Mouse (Mus musculus) limb, embryonic 15.5 days (tissue): ENCODE data around the gene Bcl7c. TPM values are rescaled to one million over a fixed set of nuclear protein-coding genes. Genes with fewer than 3 reads are reported as not detected.

Source experiments
- ATAC-seq: fragments of 200-750 bp; cut with Nextera tagmentation; 2 replicates; pipeline ENCODE4 v1.8.0; 2017; ENCODE audit warnings: low read depth, moderate TSS enrichment; ENCODE audit not compliant: insufficient number of reproducible peaks, low FRiP score, low TSS enrichment
- H3K27ac ChIP-seq: fragments of 300-500 bp; sonication (generic); 2 replicates; pipeline ENCODE4 v1.5.1; 2015; ENCODE audit warnings: moderate library complexity, mild to moderate bottlenecking, inconsistent platforms
- H3K27me3 ChIP-seq: fragments of 300-500 bp; sonication (generic); 2 replicates; pipeline ENCODE4 v1.6.1; 2015; ENCODE audit warnings: inconsistent platforms
- H3K36me3 ChIP-seq: fragments of 300-500 bp; sonication (generic); 2 replicates; pipeline ENCODE4 v1.6.1; 2015; ENCODE audit warnings: inconsistent platforms
- H3K4me1 ChIP-seq: fragments of 300-500 bp; sonication (generic); 2 replicates; pipeline ENCODE4 v1.6.1; 2015; ENCODE audit warnings: inconsistent platforms
- H3K4me2 ChIP-seq: fragments of 300-500 bp; sonication (generic); 2 replicates; pipeline ENCODE4 v1.6.1; 2015; ENCODE audit warnings: mild to moderate bottlenecking, inconsistent platforms
- H3K4me3 ChIP-seq: fragments of 300-500 bp; sonication (generic); 2 replicates; pipeline ENCODE4 v1.5.1; 2015; ENCODE audit warnings: mild to moderate bottlenecking, inconsistent platforms
- H3K9ac ChIP-seq: fragments of 300-500 bp; sonication (generic); 2 replicates; pipeline ENCODE4 v1.6.1; 2015; ENCODE audit warnings: inconsistent platforms
- H3K9me3 ChIP-seq: fragments of 300-500 bp; sonication (generic); 2 replicates; pipeline ENCODE4 v1.6.1; 2016; ENCODE audit warnings: inconsistent platforms
- WGBS: fragments of 180-500 bp; shearing (Covaris S2); methylation state at CpG from one replicate; pipeline ENCODE4 v1.1.7; 2015; 5-methylcytosine and 5-hydroxymethylcytosine counted together
- polyA plus RNA-seq: library from polyadenylated mRNA; unstranded; fragments of >200 nt; fragmentation: Nextera tagmentation; extraction: Ambion mirVana; gene quantifications from 2 replicates; pipeline ENCODE4 v1.2.1, GENCODE M21; 2015

The Bcl7c gene
- polyA plus RNA-seq, 1 experiment from 2014 or later: 90.5 TPM

GRCm38 (mm10) chr7:127693290-127693689 lies 15.4 kb downstream of the Bcl7c start:
- Histone ChIP-seq H3K36me3 (peaks cover 13% of the 10 kb centered on the region), H3K4me1 (peaks cover 15% of the 10 kb centered on the region), H3K4me3 (no peak overlapping the region), H3K9me3 (no peaks in the 10 kb centered on the region), H3K9ac (no peak overlapping the region), H3K27me3 (no peaks in the 10 kb centered on the region), H3K4me2 (no peak overlapping the region), H3K27ac (no peak overlapping the region)
- no peak for ATAC-seq
- WGBS: 90% methylated on average over 8 of the region's 8 CpGs

- Histone ChIP-seq H3K9ac (no peak overlapping the region; the same call in 1 of the 2 replicates), H3K9me3 (no peaks in the 10 kb centered on the region), H3K27me3 (no peaks in the 10 kb centered on the region), H3K4me3 (peak overlapping the region; percentile 31), H3K27ac (peak overlapping the region; percentile 90), H3K36me3 (peaks cover 13% of the 10 kb centered on the region), H3K4me2 (peak overlapping the region; percentile 49), H3K4me1 (peaks cover 19% of the 10 kb centered on the region)
- WGBS: 5% methylated on average over 15 of the region's 15 CpGs
- peak; percentile 84 for ATAC-seq
These were observed 17.3 kb downstream of the Bcl7c start for GRCm38 (mm10) chr7:127691221-127691989.

GRCm38 (mm10) chr7:127689626-127690280 lies 19.0 kb downstream of the Bcl7c start:
- ATAC-seq: no peak
- Histone ChIP-seq H3K9me3 (no peaks in the 10 kb centered on the region), H3K27ac (no peak overlapping the region), H3K36me3 (peaks cover 9% of the 10 kb centered on the region), H3K9ac (no peak overlapping the region), H3K27me3 (no peaks in the 10 kb centered on the region), H3K4me3 (no peak overlapping the region), H3K4me1 (peaks cover 34% of the 10 kb centered on the region), H3K4me2 (no peak overlapping the region)
- 65% methylated on average over 9 of the region's 9 CpGs for WGBS

- Histone ChIP-seq H3K9me3 (no peaks in the 10 kb centered on the region), H3K4me3 (no peak overlapping the region), H3K27ac (peak overlapping the region; percentile 14; the same call in 1 of the 2 replicates), H3K27me3 (no peaks in the 10 kb centered on the region), H3K9ac (no peak overlapping the region), H3K4me1 (peaks cover 34% of the 10 kb centered on the region), H3K36me3 (peaks cover 10% of the 10 kb centered on the region), H3K4me2 (no peak overlapping the region)
- 79% methylated on average over 7 of the region's 7 CpGs for WGBS
- no peak for ATAC-seq
These were observed 19.8 kb downstream of the Bcl7c start for GRCm38 (mm10) chr7:127688935-127689334.

GRCm38 (mm10) chr7:127686740-127687449 lies 21.8 kb downstream of the Bcl7c start:
- Histone ChIP-seq H3K4me3 (no peak overlapping the region), H3K27ac (no peak overlapping the region), H3K9me3 (no peaks in the 10 kb centered on the region), H3K27me3 (no peaks in the 10 kb centered on the region), H3K36me3 (peaks cover 7% of the 10 kb centered on the region; the same call in 1 of the 2 replicates), H3K4me1 (peaks cover 34% of the 10 kb centered on the region), H3K9ac (no peak overlapping the region), H3K4me2 (no peak overlapping the region)
- WGBS: 66% methylated on average over 11 of the region's 11 CpGs
- no peak for ATAC-seq

- H3K4me2 ChIP-seq: no peak overlapping the region
- H3K27me3 ChIP-seq: no peaks in the 10 kb centered on the region
- no peak overlapping the region for H3K9ac ChIP-seq
- H3K36me3 ChIP-seq: peaks cover 7% of the 10 kb centered on the region; the same call in 1 of the 2 replicates
- no peak overlapping the region for H3K4me3 ChIP-seq
- 53% methylated on average over 14 of the region's 14 CpGs for WGBS
- peak overlapping the region; percentile 68 for H3K27ac ChIP-seq
- H3K4me1 ChIP-seq: peaks cover 24% of the 10 kb centered on the region
- peak; percentile 65; the same call in 1 of the 2 replicates for ATAC-seq
- H3K9me3 ChIP-seq: no peaks in the 10 kb centered on the region
These were observed 23.3 kb downstream of the Bcl7c start for GRCm38 (mm10) chr7:127685304-127686018.

- Histone ChIP-seq H3K4me1 (peaks cover 16% of the 10 kb centered on the region), H3K9me3 (no peaks in the 10 kb centered on the region), H3K27ac (no peak overlapping the region), H3K9ac (no peak overlapping the region), H3K36me3 (peaks cover 13% of the 10 kb centered on the region; the same call in 1 of the 2 replicates), H3K4me2 (no peak overlapping the region), H3K4me3 (no peak overlapping the region), H3K27me3 (no peaks in the 10 kb centered on the region)
- ATAC-seq: no peak
- 79% methylated on average over 8 of the region's 8 CpGs for WGBS
These were observed 26.7 kb downstream of the Bcl7c start for GRCm38 (mm10) chr7:127681888-127682553.

- Histone ChIP-seq H3K4me1 (peaks cover 6% of the 10 kb centered on the region), H3K4me3 (no peak overlapping the region), H3K9me3 (no peaks in the 10 kb centered on the region), H3K4me2 (no peak overlapping the region), H3K9ac (no peak overlapping the region), H3K27ac (no peak overlapping the region), H3K27me3 (no peaks in the 10 kb centered on the region), H3K36me3 (peaks cover 18% of the 10 kb centered on the region; the same call in 1 of the 2 replicates)
- ATAC-seq: no peak
- 82% methylated on average over 13 of the region's 13 CpGs for WGBS
These were observed 28.2 kb downstream of the Bcl7c start for GRCm38 (mm10) chr7:127680541-127680940.

- H3K4me1 ChIP-seq: no peaks in the 10 kb centered on the region
- 74% methylated on average over 2 of the region's 2 CpGs for WGBS
- no peak for ATAC-seq
- no peak overlapping the region for H3K9ac ChIP-seq
- no peaks in the 10 kb centered on the region for H3K27me3 ChIP-seq
- H3K4me2 ChIP-seq: no peak overlapping the region
- peaks cover 14% of the 10 kb centered on the region; the same call in 1 of the 2 replicates for H3K36me3 ChIP-seq
- no peaks in the 10 kb centered on the region for H3K9me3 ChIP-seq
- no peak overlapping the region for H3K27ac ChIP-seq
- no peak overlapping the region for H3K4me3 ChIP-seq
These were observed 29.9 kb downstream of the Bcl7c start for GRCm38 (mm10) chr7:127678811-127679210.

GRCm38 (mm10) chr7:127677609-127678008 lies 31.1 kb downstream of the Bcl7c start:
- no peak overlapping the region for H3K4me3 ChIP-seq
- H3K4me1 ChIP-seq: no peaks in the 10 kb centered on the region
- H3K9me3 ChIP-seq: no peaks in the 10 kb centered on the region
- ATAC-seq: no peak
- peaks cover 10% of the 10 kb centered on the region; the same call in 1 of the 2 replicates for H3K36me3 ChIP-seq
- H3K4me2 ChIP-seq: no peak overlapping the region
- WGBS: 75% methylated on average over 4 of the region's 4 CpGs
- H3K9ac ChIP-seq: no peak overlapping the region
- H3K27ac ChIP-seq: no peak overlapping the region
- H3K27me3 ChIP-seq: no peaks in the 10 kb centered on the region

GRCm38 (mm10) chr7:127677077-127677476 lies 31.7 kb downstream of the Bcl7c start:
- H3K9ac ChIP-seq: no peak overlapping the region
- peaks cover 10% of the 10 kb centered on the region; the same call in 1 of the 2 replicates for H3K36me3 ChIP-seq
- no peak overlapping the region for H3K4me3 ChIP-seq
- no peaks in the 10 kb centered on the region for H3K27me3 ChIP-seq
- no peak for ATAC-seq
- no peak overlapping the region for H3K27ac ChIP-seq
- WGBS: 71% methylated on average over 6 of the region's 6 CpGs
- H3K4me1 ChIP-seq: no peaks in the 10 kb centered on the region
- H3K4me2 ChIP-seq: no peak overlapping the region
- H3K9me3 ChIP-seq: no peaks in the 10 kb centered on the region
